In genomic region chr3:116512904-116513716, GRCm38 (mm10) we compare ENCODE assay signal across 8 mouse cellular contexts. TPM values are rescaled to one million over a fixed set of nuclear protein-coding genes. Genes with fewer than 3 reads are reported as not detected.
A peak's percentile ranks its signal among the peaks of the same experiment; 100 is the strongest.
DNase-seq lines count a peak whose midpoint lies in the region; ATAC-seq lines count a peak whose summit lies in the region.

Gene Dbt, plus strand, starts transcription at chr3:116513070.

- ATAC-seq in activated CD4-positive, CD25-positive, alpha-beta regulatory T cell, adult 4 months, result peak; percentile 93
- ATAC-seq in inflammation-experienced regulatory T-cells, adult 6 months, result peak; percentile 93
- peak; percentile 91 for ATAC-seq in megakaryocyte-erythroid progenitor cell, adult 5-6 weeks (replicated peaks; ENCODE audit: low FRiP score, low TSS enrichment, poor library complexity, severe bottlenecking)

- intact Hi-C loops in gastrocnemius, postnatal 14 days (cut with DNase I; ENCODE audit: low total_unique reads), result loop anchor here (10.0 kb wide), 1 partner anchor 72 kb away; no protein-coding TSS in a partner anchor
- intact Hi-C loops in left cerebral cortex, postnatal 10 days (cut with DNase I), result no loop called here

- peak; percentile 92 for DNase-seq in embryo, embryonic 10 days (ENCODE audit: low spot score)
- peak; percentile 91 for DNase-seq in gastrocnemius, postnatal 14 days
- DNase-seq in left cerebral cortex, postnatal 10 days (ENCODE audit: extremely low spot score in 1 of 2, low spot score in 2 of 2), result peak; percentile 87 to 94
- DNase-seq in right cerebral cortex, postnatal 25 days, result peak; percentile 89
- DNase-seq in urinary bladder, postnatal 4 days (ENCODE audit: low spot score in 2 of 2), result peak; percentile 78 to 89

RNA-seq across cellular contexts. Expression of gene Dbt, which starts in this region (rescaled TPM):
- polyA plus RNA-seq in activated CD4-positive, CD25-positive, alpha-beta regulatory T cell, adult 4 months (2017; shearing (Covaris generic)), result 10 to 100 TPM in 1 of 2 experiments, 1 to 10 TPM in 1; 9.2 to 15.2 TPM
- total RNA-seq in gastrocnemius, postnatal 14 days (2021), result 10 to 100 TPM; 26.7 to 28.3 TPM
- polyA plus RNA-seq in inflammation-experienced regulatory T-cells, adult 6 months (2017; shearing (Covaris generic)), result 10 to 100 TPM in 2 of 3 experiments, 1 to 10 TPM in 1; 10.0 to 15.1 (median 13.2) TPM
- 10 to 100 TPM; 16.3 to 18.1 TPM for total RNA-seq in left cerebral cortex, postnatal 10 days (2021)
- total RNA-seq in megakaryocyte-erythroid progenitor cell, adult 5-6 weeks (2014; fragmentation: Nextera tagmentation), result 3.8 and 6.4 TPM in 2 replicates
- 10.5 and 15.7 TPM in 2 replicates for total RNA-seq in megakaryocyte-erythroid progenitor cell, adult 5-6 weeks (2017)

Comparison
In these comparisons a context has a peak if more than half of its experiments do, and no peak if none do; other contexts are left out.
1. Peak in every context shown above with its lines: DNase-seq and ATAC-seq.